Mouse (Mus musculus): Measurements from ENCODE around the gene Ampd1. TPM values are rescaled to one million over a fixed set of nuclear protein-coding genes. Genes with fewer than 3 reads are reported as not detected.

Ampd1 gene
- total RNA-seq, 2 experiments from 2014 or later, result not detected

GRCm38 (mm10) chr3:103146330-103147166 is 72.7 kb downstream of the Ampd1 start:
- intact Hi-C loops (cut with DNase I), result no loop called here
- DNase-seq, result no peak

- intact Hi-C loops (cut with DNase I), result no loop called here
- DNase-seq, result no peak
Observed at GRCm38 (mm10) chr3:103147775-103148174, 74.0 kb downstream of the Ampd1 start.

DNA sequence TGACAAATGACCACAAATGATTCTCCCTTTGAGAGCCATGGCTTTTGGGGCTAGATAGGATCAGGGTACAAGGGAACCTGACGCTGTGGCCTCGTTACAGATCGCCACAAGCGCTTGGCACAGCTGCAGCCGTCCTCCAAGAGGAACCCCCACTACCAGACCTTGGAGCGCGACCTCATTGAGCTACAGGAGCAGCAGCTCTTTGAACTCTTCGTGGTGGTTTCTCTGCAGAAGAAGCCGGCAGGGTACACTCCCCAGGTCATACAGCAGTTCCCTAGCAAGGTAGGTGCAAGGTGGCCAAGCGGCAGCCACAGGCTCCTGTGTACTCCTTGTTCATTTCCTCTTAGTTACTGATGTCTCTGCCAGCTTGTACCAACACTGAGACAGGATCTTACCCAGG is 75.1 kb downstream of the Ampd1 start:
- intact Hi-C loops (cut with DNase I), result no loop called here
- DNase-seq, result no peak

Other genes starting within 250 kb of the Ampd1 start
- not detected for gene Sycp1, start 137.9 kb upstream of the Ampd1 start, total RNA-seq (2021)
- not detected for gene Nr1h5, start 109.9 kb upstream of the Ampd1 start, total RNA-seq (2021)
- gene Sike1, start 78.3 kb upstream of the Ampd1 start, total RNA-seq (2021), result 10 to 100 TPM; 91.5 to 98.7 TPM
- 100 to 1,000 TPM; 324 to 349 TPM for gene Csde1, start 53.6 kb upstream of the Ampd1 start, total RNA-seq (2021)
- gene Nras, start 15.7 kb upstream of the Ampd1 start, total RNA-seq (2021), result 100 to 1,000 TPM; 191 to 214 TPM
- 1 to 10 TPM; 1.1 to 1.4 TPM for gene Dennd2c, start 28.6 kb downstream of the Ampd1 start, total RNA-seq (2021)
- 10 to 100 TPM; 86.1 to 93.7 TPM for gene Bcas2, start 97.6 kb downstream of the Ampd1 start, total RNA-seq (2021)
- gene Trim33, start 205.3 kb downstream of the Ampd1 start, total RNA-seq (2021), result 10 to 100 TPM; 73.1 to 75.2 TPM